Mouse (Mus musculus): ENCODE measurements at regions not wholly inside any gene's neighbourhood (a gene's known extent, or its start where the extent isn't known, plus 50 kb on each side); places are given as distances from the start of the nearest gene placed in this dataset.

DNA sequence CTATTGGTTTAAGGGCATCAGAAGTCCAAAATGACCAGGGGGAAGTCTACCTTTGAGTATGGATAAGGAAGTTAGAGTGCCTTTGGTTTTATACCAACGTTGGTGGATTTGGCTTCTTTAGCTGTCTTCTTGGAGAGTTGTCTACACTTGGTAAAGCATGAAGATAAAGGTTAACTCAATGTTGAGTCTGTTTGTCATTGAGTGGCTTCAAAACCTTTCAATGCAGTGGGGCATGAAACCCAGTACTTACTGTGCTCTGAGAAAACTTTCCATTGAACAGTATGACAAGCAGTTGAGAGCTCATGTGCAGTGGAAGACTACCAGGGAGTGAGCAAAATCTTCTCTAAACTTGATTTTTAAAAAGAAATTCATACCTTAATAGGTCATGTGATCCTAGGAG lies 445.7 kb downstream of the Irx1 start:
- TF ChIP-seq CTCF (IDR thresholded peaks at IDR 0.05; ENCODE audit: borderline replicate concordance, extremely low read depth, insufficient read depth, insufficient read length) (no peak), POLR2A (IDR thresholded peaks at IDR 0.05; ENCODE audit: borderline replicate concordance, extremely low read depth, insufficient read depth, insufficient read length, poor library complexity, severe bottlenecking) (no peak)
